In genomic region chr2:130629839-130630203, GRCm38 (mm10) we compare ENCODE assay signal across 8 mouse cellular contexts. TPM values are rescaled to one million over a fixed set of nuclear protein-coding genes. Genes with fewer than 3 reads are reported as not detected.
A peak's percentile ranks its signal among the peaks of the same experiment; 100 is the strongest.
DNase-seq lines count a peak whose midpoint lies in the region; ATAC-seq lines count a peak whose summit lies in the region.

Gene Fastkd5 (minus strand): TSS chr2:130630027.
Gene Ubox5 (minus strand): TSS chr2:130630038.

- peaks cover 51% of the 10 kb centered on the region for H3K79me2 ChIP-seq in macrophage (ENCODE audit: inconsistent target)

- H3K27ac ChIP-seq in hindbrain, embryonic 15.5 days (replicated peaks) = peak within 1 kb of the TSS; percentile 77
- peak within 1 kb of the TSS; percentile 28 for H3K27ac ChIP-seq in macrophage

- DNase-seq in R1 (ENCODE audit: low read depth, low spot score) = peak; percentile 87
- peak; percentile 92 to 96 for DNase-seq in cerebellum, postnatal 36 days
- DNase-seq in frontal cortex, postnatal 36 days (ENCODE audit: low spot score in 2 of 2) = peak; percentile 92 to 93
- DNase-seq in left cerebral cortex, adult 11 months (ENCODE audit: low spot score) = peak; percentile 73
- peak; percentile 91 for DNase-seq in right cerebral cortex, adult 18-20 months
- DNase-seq in urinary bladder, postnatal 10 days (ENCODE audit: low spot score) = peak; percentile 78

- peak within 1 kb of the TSS; percentile 89 for H3K4me3 ChIP-seq in hindbrain, embryonic 15.5 days
- H3K4me3 ChIP-seq in macrophage (ENCODE audit: inconsistent target) = peak within 1 kb of the TSS; percentile 97

- H3K4me1 ChIP-seq in hindbrain, embryonic 15.5 days (replicated peaks) = peaks cover 29% of the 10 kb centered on the region

- H3K9me3 ChIP-seq in hindbrain, embryonic 15.5 days = no peaks in the 10 kb centered on the region

- ATAC-seq in hindbrain, embryonic 15.5 days (ENCODE audit: low FRiP score, low read depth) = peak; percentile 83

- WGBS in hindbrain, embryonic 15.5 days = under 1% methylated on average over 25 of the region's 25 CpGs
- WGBS in macrophage (ENCODE audit: missing documents) = under 1% methylated on average over 25 of the region's 25 CpGs

- peak within 1 kb of the TSS; percentile 78 for H3K9ac ChIP-seq in hindbrain, embryonic 15.5 days

- peak within 1 kb of the TSS; percentile 88 for H3K4me2 ChIP-seq in hindbrain, embryonic 15.5 days

- H3K27me3 ChIP-seq in hindbrain, embryonic 15.5 days = peaks cover 13% of the 10 kb centered on the region; the same call in 1 of the 2 replicates

- H3K36me3 ChIP-seq in hindbrain, embryonic 15.5 days = peaks cover 2% of the 10 kb centered on the region; the same call in 1 of the 2 replicates
- peaks cover 19% of the 10 kb centered on the region; the same call in 1 of the 2 replicates for H3K36me3 ChIP-seq in macrophage (ENCODE audit: inconsistent target)

RNA-seq across cellular contexts. Expression of gene Fastkd5, which starts in this region (rescaled TPM):
- polyA plus RNA-seq in hindbrain, embryonic 15.5 days (2015; fragmentation: Nextera tagmentation; extraction: Ambion mirVana) = 9.5 and 11.4 TPM in 2 replicates
- total RNA-seq in macrophage (2018; cell fraction: chromatin; rRNA removed) = 10 to 100 TPM in 14 of 26 experiments, 1 to 10 TPM in 12; 4.1 to 18.7 (median 10.5) TPM
- 1 to 10 TPM; 4.3 to 7.8 (median 5.8) TPM for total RNA-seq in macrophage (2018; cell fraction: cytosol; rRNA removed)
- total RNA-seq in macrophage (2018; cell fraction: nucleus; rRNA removed) = 10 to 100 TPM in 10 of 26 experiments, 1 to 10 TPM in 16; 4.0 to 19.2 (median 9.1) TPM
- polyA plus RNA-seq in macrophage (2018) = 5.1 to 6.4 TPM (median 6.0 TPM) in 3 replicates

RNA-seq across cellular contexts. Expression of gene Ubox5, which starts in this region (rescaled TPM):
- 9.0 and 10.0 TPM in 2 replicates for polyA plus RNA-seq in hindbrain, embryonic 15.5 days (2015; fragmentation: Nextera tagmentation; extraction: Ambion mirVana)
- 10 to 100 TPM in 8 of 26 experiments, 1 to 10 TPM in 18; 2.0 to 13.7 (median 7.2) TPM for total RNA-seq in macrophage (2018; cell fraction: chromatin; rRNA removed)
- total RNA-seq in macrophage (2018; cell fraction: cytosol; rRNA removed) = 1 to 10 TPM; 1.3 to 6.2 (median 4.5) TPM
- total RNA-seq in macrophage (2018; cell fraction: nucleus; rRNA removed) = 10 to 100 TPM in 2 of 26 experiments, 1 to 10 TPM in 24; 1.6 to 10.7 (median 6.7) TPM
- 3.2 to 4.9 TPM (median 3.9 TPM) in 3 replicates for polyA plus RNA-seq in macrophage (2018)

Comparison
In these comparisons a context has a peak if more than half of its experiments do, and no peak if none do; other contexts are left out.
1. Peak in every context shown above with its lines: DNase-seq, ATAC-seq, H3K4me3 ChIP-seq and H3K27ac ChIP-seq.